Mouse (Mus musculus): ENCODE measurements at regions not wholly inside any gene's neighbourhood (a gene's known extent, or its start where the extent isn't known, plus 50 kb on each side); places are given as distances from the start of the nearest gene placed in this dataset.

DNA sequence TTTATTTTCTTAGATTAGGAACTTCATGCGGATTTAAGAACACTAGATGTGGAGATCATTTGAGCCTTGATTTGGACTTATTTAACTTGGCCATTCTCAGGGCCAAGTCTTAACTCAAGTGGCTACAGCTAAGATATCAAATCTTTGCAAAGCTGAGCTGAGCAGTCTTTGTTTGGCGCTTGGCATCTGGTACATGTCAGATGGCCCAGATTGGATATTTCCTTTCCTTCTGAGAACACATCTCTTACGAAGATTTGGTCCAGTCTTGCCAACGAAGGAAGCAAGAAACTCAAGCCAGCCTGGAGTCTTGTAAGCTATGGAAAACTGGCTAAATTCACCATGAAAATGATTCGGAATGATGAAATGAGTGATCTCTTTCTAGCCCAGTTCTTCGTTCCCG, 59.1 kb upstream of the Cdc42ep3 start:
- no peak for DNase-seq (ENCODE audit: low read depth)

DNA sequence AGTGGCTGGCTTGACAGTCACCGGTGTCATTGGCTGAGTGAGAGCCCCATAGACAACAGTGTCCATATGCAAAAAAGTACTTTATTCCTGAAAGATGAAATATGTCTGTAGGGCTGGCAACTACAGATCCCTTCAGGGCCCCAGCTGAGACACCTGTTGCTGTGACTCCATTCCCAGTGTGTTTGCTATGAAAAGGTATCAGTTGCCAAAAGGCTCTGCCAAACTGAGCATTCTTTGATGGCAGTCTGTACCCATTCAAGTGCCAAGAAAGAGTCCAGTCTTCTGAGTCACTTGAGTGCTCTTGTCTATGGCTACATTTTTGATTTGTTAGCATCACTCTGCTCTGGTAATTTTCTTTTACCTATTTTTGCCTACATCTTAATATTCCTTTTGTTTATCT, 63.1 kb upstream of the Cdc42ep3 start:
- no peak for DNase-seq (ENCODE audit: low read depth)

DNA sequence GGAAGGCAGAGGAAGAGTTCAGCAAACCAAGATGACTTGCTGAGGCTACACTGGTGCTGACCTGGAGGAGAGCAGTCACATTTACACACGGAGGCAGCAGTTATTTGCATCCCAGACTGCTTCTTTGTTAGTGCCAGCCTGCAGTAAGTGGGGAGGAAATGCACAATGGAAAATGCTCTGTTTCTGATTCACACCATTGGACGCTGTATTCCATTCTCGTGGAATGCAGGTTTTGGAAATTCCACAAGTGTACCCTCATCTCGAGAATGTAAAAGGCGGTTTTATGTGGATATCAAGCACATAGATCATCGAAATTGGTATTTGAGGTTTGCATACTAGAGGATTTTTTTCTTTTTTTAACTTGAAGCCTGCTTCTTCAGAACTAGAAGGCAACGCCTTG, 66.7 kb upstream of the Cdc42ep3 start:
- DNase-seq (ENCODE audit: low read depth) = no peak

DNA sequence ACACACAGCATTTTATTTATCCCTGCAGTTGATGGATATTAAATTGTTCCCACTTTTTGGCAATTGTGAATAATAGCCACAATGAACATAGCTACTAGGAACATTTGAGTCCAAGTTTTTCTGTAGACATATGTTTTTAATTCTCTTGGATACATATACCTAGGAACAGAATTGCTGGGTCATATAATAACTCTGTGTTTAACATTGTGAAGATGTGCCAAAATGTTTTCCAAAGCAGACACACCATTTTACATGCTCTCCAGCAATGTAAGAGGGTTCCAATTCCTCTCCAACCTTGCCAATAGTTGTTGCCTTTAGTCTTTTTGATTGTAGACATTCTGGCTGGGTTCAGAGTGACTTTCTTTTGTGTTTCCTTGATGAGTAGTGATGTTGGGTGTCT, 84.3 kb upstream of the Cdc42ep3 start:
- no peak for DNase-seq (ENCODE audit: low read depth)

DNA sequence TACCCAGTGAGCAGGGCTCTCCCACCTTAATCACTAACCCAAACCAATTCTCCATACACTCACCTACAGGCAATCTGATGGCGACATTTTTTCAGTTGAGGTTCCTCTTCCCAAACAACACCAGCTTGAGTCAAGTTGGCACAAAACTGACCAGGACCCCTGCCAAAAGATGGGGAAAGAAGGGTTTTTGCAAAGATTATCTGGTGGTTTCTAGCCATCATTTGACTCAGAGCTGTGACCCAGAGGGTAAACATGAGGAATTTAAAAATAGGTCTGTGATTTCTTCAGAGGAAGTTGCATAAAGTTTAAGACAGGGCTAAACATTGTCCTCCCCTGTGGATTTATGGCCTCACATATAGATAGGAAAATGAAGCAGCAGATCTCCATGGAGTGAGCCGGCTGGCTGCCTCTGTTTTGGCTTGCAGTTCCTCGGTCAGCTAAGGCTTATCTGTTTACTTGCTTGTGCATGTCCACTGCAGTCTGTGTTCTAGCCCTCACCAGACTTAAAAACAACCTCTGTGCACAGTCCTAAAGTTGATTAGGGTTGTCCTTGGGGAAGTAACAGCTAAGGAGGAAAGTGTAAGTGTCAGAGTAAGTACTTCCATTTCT, 87.7 kb upstream of the Cdc42ep3 start:
- DNase-seq (ENCODE audit: low read depth) = no peak

DNA sequence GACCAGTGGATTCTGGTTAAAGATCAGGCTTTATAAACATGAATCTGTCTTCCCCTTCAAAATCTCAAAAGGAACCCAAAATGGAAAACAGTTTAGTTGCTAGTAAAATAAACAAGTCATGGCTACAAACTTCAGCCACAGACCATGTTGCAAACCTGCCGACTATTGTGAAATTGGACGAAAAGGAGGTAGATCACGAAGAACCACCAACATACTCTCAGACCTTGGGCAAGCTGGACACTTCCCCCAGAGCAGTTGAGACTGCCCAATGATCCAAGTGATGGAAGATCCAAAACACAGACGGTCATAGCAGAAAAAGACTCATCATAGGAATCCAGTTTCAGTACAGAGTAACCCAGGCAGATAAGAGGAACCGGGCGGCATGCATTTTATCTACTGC, 92.3 kb upstream of the Cdc42ep3 start:
- DNase-seq (ENCODE audit: low read depth) = no peak

DNA sequence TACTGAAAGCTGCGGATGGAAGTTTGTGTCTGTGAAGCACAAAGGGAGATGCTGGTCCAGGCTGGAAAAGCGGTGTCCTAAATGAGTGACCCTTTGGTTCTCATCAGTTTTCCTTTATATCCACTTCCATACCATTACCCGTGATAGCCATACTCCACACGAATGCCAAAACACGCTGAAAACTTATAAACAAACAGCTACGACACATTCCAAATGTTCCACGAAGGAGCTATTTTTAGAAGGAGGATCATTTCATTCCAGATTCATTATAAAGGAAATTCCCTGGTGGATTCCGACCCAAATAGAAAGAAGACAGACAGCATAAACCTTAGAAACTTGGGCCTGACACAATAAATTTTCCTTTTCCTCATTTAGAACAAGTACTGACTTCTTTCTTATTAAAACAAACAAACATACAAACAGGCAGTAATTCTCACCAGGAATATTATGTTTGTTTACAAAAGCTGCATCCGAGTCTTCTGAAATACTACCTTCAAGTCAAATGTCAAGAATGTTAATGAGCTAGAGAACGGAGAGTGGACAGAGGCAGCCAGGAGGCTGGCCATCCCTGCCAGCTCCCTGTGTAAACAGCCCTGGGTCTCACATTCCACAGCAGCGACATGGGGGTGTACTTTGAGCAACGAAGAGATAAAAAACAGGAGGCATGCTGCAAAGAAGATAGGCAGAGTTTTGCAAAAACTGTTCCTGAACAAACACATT, 96.4 kb upstream of the Cdc42ep3 start:
- no peak for DNase-seq (ENCODE audit: low read depth)

DNA sequence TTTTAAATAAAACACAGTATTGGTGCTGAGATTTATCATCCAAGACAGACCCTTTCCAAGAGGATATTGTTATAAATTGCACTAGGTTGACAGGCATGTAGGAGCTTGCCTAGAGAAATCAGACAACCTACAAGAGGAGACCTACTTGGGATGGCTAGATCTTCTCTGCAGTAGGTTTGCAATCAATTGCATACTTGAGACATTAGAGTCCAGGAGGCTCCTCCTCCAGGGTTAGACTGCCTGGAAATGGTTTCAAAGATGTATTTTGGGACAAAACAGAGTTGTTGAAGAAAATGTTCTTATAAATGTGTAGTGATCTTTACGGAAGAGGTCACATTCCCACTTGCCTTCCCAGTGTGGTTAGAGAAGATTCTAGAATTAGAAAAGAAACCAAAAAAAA, 98.9 kb upstream of the Cdc42ep3 start:
- DNase-seq (ENCODE audit: low read depth) = no peak

DNA sequence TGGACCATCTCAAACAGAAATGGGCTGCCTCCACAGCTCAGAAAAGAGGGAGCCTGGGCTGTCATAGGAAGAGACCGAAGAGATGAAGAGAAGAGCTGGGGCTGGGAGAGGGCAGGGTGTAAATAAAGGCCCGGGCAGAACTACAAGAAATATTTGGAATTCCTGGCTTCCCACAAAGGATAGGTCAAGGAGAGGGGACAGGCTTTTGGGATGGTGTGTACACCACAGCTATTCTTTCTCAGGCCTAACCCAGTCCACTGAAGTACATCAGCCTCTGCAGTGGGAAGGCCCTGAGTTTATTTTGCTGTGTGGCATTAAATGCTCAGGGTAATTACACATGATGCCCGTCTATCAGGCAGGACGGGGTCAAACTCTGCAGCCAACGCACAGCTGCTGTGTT, 99.6 kb upstream of the Cdc42ep3 start:
- no peak for DNase-seq (ENCODE audit: low read depth)

DNA sequence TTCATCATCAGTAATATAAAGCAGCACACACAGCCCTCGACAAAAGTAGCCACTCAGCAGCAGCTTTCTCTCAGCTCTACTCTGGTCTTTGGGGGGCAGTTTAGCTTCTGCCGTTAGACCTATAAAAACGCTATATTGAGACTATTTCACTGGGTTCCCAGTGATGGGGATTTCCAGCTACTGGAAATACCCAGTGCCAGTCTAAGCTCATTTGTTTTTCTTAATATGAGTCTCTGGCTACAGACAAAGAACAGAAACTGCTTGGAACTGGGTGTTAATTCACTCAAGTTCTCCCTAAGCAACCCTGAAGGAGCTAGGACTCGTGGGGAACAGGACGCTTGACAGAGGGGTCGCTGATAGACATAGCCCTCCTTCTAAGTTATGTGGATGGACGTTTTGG, 100.3 kb upstream of the Cdc42ep3 start:
- peak; percentile 46 for DNase-seq (ENCODE audit: low read depth)

DNA sequence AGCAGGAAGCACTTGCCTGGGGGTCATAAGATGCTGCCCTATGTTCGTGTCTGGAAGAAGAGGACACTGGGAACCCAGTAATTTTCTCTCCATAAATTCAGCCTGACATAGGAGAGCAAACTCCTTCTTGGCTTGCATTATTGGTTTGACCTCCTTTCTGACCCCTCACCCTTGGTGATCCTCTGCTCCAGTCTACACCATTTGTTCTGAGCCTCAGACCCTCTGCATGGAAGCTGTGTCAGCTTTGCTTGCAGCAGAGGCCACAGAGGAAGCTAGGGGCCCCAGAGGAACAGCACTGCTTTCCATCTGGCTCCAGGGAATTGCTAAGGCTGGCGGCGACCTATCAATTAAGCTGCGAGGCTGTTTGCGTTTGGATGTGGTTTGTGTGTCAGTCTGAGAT, 102.7 kb upstream of the Cdc42ep3 start:
- DNase-seq (ENCODE audit: low read depth) = no peak

DNA sequence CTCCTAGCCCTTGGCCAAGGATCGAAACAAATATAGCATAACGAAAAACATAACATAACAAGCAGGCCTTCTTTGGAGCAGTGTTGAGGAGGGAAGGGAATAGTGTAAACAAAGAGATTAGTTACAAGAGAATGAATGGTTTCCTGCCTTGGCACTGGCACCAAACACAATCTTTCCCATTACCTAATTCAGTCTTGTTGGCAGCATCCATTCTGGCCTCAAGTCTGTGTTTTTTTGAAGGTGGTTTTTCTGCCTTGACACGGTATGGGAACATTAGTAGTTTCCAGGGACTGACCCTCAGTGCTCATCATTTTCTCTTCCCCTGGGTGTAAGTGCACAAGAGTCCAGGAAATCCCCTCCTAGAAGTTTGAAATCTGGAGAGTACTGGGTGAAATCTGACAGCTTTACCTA, 106.8 kb upstream of the Cdc42ep3 start:
- no peak for DNase-seq (ENCODE audit: low read depth)

DNA sequence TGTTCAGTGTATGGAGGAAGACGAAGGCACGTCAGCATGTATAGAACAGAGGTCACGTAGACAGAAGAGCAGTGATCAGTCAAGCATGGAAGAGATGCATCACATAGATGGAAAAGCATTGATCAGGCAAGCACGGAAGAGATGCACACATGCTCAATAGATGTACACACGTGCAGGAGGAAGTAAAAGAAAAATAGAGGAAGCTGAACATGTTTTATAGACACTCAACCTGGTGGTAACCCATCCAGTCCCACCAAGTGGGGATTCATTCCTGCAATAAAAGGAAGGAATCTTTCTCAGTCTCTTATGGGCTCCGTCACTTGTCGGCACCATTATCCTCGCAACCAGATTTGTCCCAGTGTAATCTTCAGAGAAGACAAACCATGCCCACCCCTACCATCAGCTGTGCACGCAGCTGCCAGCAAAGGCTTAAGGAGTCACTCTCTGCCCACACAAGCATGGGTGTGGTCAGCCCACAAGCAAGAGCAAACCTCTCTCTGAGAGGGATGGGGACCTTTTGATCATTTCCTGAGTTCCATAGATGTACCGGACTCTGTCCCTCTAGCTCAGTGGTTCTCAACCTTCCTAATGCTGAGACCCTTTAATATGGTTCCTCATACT, 108.3 kb upstream of the Cdc42ep3 start:
- DNase-seq (ENCODE audit: low read depth) = no peak

DNA sequence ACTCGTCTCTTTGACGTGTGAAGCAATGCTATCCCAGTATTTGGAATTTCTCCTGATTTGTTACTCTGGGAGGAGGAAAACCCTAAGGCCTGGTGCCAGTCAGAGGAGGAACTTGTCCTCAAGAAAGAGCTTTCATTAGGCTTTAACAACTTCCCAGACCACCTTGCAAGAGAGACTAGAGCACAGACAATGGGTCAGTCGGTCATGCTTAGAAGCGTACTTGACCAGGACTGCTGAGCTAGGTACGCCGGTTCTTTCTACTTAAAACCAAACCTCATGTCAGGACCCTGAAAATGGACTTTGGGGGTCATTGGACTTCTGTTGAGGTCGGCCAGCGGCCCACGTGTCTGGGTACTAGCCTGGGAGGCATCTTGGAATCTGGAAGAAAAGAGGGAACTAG, 110.8 kb upstream of the Cdc42ep3 start:
- DNase-seq (ENCODE audit: low read depth) = no peak

DNA sequence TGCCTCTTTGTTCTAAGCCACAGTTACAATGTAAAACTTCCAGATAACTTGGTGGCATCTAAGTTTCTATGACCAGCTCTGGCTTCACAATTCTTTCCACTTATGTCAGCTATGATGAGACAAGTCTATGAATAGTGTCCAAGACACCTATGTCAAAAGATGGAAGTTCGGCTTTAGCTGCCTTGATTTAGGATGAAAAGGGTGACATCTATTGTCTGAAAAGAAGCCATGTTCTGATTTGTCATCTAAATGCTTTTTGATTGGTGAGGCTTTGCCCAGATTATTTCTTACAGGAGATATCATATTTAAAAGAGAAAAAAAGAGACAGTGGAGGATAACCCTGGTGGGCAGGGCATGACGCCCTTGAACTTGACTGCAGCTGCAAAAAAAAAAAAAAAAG, 116.7 kb upstream of the Cdc42ep3 start:
- DNase-seq (ENCODE audit: low read depth) = no peak

DNA sequence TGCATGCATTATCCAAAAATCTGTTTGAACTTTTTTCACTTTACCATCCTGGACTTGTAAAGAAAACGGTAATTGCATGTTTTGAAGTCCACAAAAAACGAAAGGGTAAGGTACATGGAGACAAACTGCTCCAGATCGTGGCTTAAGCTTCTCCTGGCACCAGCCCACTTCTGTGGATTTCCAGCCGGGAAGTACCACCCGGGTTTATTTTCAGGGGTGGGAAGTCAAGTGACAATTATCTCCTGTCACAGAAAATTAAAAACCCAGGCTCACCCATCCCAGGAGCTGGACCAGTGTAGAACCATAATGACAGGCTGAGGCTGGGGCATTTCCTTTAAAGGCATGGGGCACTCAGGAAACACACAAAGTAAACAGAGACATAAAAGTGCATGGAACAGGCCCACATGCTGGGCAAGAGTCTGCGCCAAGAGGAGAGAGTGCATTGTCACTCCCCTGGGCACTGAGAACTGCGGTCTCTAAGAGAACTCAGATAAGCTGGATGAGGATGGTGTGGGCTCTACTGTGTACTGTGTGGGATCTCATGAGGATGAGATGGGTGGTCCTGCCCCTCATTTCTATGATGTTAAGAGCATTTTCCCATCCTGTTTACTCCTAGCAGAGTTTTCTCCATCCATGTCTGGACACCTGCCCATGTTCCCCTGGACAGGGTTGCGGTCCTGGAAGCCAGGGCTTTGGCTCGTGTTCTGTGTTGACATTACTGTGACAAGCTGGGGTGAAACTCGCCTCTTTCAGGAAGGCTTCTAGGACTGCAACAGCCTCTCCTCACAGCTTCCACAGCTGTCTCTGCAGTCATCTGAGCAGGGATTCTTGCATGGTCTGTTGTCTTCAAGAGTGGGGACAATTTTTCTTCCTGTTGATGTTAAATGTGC, 117.5 kb upstream of the Cdc42ep3 start:
- DNase-seq (ENCODE audit: low read depth) = no peak

DNA sequence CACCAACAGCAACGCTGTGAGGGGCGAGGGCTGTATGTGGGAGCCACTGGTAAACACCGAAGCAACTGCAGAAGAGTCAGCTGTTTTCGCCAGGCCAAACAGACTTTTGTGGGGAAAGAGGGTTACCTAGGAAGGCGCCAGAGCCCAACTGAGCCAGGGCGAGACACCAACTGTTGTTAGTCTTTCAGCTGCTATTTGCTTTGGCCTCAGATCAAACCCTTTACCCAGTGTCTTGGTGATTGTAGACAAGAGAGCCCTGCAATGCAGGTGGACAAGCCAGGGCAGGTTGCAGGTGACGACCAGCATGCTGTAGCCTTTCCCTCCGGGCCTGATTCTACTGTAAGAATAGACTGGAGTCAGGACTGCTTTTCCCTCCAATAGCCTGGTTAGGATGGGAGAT, 121.8 kb upstream of the Cdc42ep3 start:
- no peak for DNase-seq (ENCODE audit: low read depth)

DNA sequence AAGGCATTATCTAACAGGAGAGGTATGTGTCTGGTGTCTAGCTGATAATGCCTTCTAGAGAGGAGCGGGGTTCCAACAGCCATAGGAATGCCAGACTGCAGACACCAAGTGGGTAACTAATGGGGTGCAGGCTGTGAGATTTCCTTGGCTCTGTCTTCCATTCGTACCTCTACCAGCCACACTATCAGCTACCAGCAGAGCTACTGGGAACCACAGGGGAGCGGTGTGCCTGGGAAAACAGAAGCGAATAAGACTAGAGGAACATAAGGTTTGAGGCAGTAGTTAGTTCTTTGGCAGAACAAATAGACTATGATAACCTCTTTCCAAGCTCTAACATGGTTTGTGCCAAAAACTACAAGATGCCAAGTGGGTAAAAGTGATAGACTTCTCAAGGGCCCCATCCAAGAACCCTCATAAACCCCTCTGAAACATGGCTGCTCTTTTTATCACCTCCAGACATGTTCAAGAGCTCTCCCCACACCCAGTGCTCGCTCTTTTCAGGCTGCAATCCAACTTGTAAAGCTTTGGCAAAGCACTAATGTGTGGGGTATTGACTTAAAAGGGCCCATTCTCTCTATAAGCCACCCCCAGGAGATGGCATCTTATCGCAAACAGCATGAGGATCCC, 126.3 kb upstream of the Cdc42ep3 start:
- no peak for DNase-seq (ENCODE audit: low read depth)

DNA sequence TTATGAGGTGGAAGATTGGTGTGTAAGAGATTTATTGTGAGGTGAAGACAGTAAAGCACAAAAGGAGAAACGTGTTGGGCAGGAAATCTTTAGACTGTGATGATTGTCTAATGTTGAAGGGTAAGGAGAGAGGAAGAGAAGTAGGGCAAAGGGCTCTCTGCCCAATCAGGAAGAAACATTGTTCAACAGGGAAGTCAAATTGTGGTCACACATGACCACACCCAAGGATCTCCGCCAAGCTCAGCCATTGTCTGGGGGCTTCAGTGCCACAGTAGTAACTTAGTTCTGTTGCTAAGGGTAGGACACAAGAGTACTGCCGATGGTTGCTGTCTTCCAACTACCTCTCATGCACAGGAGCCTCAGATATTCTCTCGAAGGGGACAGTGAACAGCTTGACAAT, 127.0 kb upstream of the Cdc42ep3 start:
- no peak for DNase-seq (ENCODE audit: low read depth)

DNA sequence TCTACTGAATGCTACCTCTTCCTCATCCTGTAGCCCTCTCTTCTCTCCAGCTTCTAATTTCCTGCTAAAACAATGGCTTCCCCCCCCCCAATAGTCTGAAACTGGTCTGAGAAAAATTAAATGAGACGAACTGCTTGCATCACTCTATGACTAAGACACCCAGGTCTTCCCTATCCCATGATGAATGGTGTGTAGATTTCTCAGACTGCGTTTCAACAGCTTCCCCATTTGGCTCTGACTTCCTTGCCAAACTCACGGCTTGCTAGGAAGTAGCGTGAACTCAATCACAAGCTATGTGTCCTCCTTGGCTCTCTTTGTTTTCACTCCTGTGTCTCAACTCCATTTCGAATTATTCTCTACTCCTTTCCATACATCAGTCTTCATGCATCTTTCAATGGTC, 126.4 kb upstream of the Rmdn2 start:
- no peak for DNase-seq (ENCODE audit: low read depth)

DNA sequence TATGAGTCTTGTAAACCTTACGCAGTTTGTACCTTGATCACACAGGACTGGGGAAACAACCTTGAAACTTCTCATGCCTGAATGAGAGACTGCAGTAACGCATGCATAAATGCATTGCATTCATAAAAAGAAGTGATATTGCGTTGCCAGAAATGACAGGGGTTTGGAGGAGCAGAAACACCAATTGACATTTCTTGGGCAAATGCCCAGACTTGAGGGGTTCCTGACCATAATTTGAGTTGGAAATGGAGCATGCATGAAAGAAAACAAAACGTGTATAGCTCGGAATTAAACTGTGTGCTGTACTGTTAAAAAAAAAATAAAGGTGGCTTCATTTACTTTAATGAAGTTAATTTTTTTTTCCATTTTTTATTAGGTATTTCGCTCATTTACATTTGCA, 122.4 kb upstream of the Rmdn2 start:
- no peak for DNase-seq (ENCODE audit: low read depth)

DNA sequence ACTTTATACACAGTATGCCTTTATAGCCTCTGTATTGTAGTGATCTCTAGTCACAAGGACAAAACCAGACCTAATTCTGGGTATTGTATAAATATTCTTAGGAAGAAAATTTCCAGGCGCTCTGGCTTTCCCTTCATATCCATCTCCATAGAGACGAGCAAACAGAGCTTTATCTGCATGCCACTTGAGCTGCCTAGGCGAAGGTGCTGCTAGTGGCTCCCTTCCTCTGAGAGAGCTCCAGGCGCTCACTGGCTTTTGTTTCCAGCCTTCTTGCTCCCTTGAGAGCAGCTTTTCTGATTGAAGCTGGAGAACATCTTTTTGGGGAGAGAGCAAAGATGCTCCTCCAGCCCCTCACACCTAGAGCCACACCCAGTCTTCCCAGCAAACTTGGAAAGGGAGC, 114.0 kb upstream of the Rmdn2 start:
- no peak for DNase-seq (ENCODE audit: low read depth)
